Mouse (Mus musculus): Measurements from ENCODE around the gene Jade2. TPM values are rescaled to one million over a fixed set of nuclear protein-coding genes. Genes with fewer than 3 reads are reported as not detected.

Jade2 gene
- polyA plus RNA-seq, 1 experiment from 2014 or later: 0.44 TPM

Other genes with a start within 250 kb of the Jade2 start
- gene Nhp2, start 237.9 kb downstream of the Jade2 start, polyA plus RNA-seq (2014; fragmentation: Nextera tagmentation; extraction: Ambion mirVana): 180 and 181 TPM in 2 replicates
- gene Rmnd5b, start 221.8 kb downstream of the Jade2 start, polyA plus RNA-seq (2014; fragmentation: Nextera tagmentation; extraction: Ambion mirVana): 38.1 and 40.8 TPM in 2 replicates
- 14.3 and 18.2 TPM in 2 replicates for gene N4bp3, start 206.8 kb downstream of the Jade2 start, polyA plus RNA-seq (2014; fragmentation: Nextera tagmentation; extraction: Ambion mirVana)
- 2.4 and 2.5 TPM in 2 replicates for gene D930048N14Rik, start 206.7 kb downstream of the Jade2 start, polyA plus RNA-seq (2014; fragmentation: Nextera tagmentation; extraction: Ambion mirVana)
- gene 0610009B22Rik, start 168.8 kb downstream of the Jade2 start, polyA plus RNA-seq (2014; fragmentation: Nextera tagmentation; extraction: Ambion mirVana): 89.1 and 95.4 TPM in 2 replicates
- 11.4 and 13.6 TPM in 2 replicates for gene Sec24a, start 94.0 kb downstream of the Jade2 start, polyA plus RNA-seq (2014; fragmentation: Nextera tagmentation; extraction: Ambion mirVana)
- 89.5 and 90.5 TPM in 2 replicates for gene Sar1b, start 94.0 kb downstream of the Jade2 start, polyA plus RNA-seq (2014; fragmentation: Nextera tagmentation; extraction: Ambion mirVana)
- 129 and 139 TPM in 2 replicates for gene Cdkn2aipnl, start 110.0 kb upstream of the Jade2 start, polyA plus RNA-seq (2014; fragmentation: Nextera tagmentation; extraction: Ambion mirVana)
- 170 and 191 TPM in 2 replicates for gene Ube2b, start 143.1 kb upstream of the Jade2 start, polyA plus RNA-seq (2014; fragmentation: Nextera tagmentation; extraction: Ambion mirVana)
- 9.6 and 13.3 TPM in 2 replicates for gene Cdkl3, start 146.6 kb upstream of the Jade2 start, polyA plus RNA-seq (2014; fragmentation: Nextera tagmentation; extraction: Ambion mirVana)
- 112 and 117 TPM in 2 replicates for gene Ppp2ca, start 241.0 kb upstream of the Jade2 start, polyA plus RNA-seq (2014; fragmentation: Nextera tagmentation; extraction: Ambion mirVana)